Mouse (Mus musculus) ES-E14 (cell line): ENCODE data around the gene Gbp7.

Experiments used
- CHD2 ChIP-seq: IDR thresholded peaks from 2 replicates; pipeline ENCODE4 v1.6.1; 2014; ENCODE audit warnings: mild to moderate bottlenecking, low read depth, low read length, inconsistent platforms
- HCFC1 ChIP-seq: IDR thresholded peaks from 2 replicates; pipeline ENCODE4 v1.6.1; 2012; ENCODE audit warnings: low read length, inconsistent platforms, borderline replicate concordance; ENCODE audit not compliant: insufficient read depth
- ZC3H11A ChIP-seq: IDR thresholded peaks from 2 replicates; pipeline ENCODE4 v1.6.1; 2012; ENCODE audit warnings: low read depth, mild to moderate bottlenecking, inconsistent platforms, low read length, borderline replicate concordance
- ZNF384 ChIP-seq: IDR thresholded peaks from 2 replicates; pipeline ENCODE4 v1.6.1; 2012; ENCODE audit warnings: low read depth, low read length, inconsistent platforms

GRCm38 (mm10) chr3:142583067-142583466 lies 52.9 kb downstream of the Gbp7 start:
- no peak for TF ChIP-seq HCFC1
- TF ChIP-seq ZC3H11A: no peak
- no peak for TF ChIP-seq CHD2
- no peak for TF ChIP-seq ZNF384
